In the genomic region with DNA sequence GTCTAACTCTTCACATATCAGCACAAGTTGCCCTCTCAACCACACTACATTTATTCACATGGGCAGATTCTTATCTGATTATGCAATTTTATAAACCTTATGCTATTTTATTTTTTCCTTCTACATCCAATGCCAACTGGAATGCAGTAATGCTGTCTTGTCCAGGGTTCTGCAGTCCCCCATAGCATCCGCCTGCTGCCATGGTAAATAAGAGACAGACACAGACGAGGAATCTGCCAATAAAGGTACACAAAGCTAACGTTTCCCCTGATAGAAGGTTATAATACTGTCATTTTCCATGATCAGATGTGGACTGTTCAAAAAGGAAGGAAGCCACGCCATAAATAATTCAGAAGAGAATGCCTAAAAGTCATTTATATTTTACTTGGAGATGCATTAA, we compare ENCODE assay signal across 21 mouse cellular contexts.
"Had no signal": no experiment of that assay in that cellular context is flagged by ENCODE, and none has a peak within 500 bp of the region (broad histone marks: within the 10 kb centered on the region; RNA-seq: fewer than 3 reads in every experiment).

No protein-coding gene starts in this region.

- H3K36me3 ChIP-seq: limb, embryonic 10.5 days; limb, embryonic 13.5 days; liver, embryonic 12.5 days; liver, embryonic 15.5 days; lung, embryonic 15.5 days; neural tube, embryonic 12.5 days had no signal

- H3K9ac ChIP-seq: limb, embryonic 13.5 days; liver, embryonic 12.5 days; liver, embryonic 15.5 days; lung, embryonic 15.5 days; neural tube, embryonic 12.5 days had no signal

- H3K4me2 ChIP-seq: limb, embryonic 13.5 days; liver, embryonic 12.5 days; liver, embryonic 15.5 days; lung, embryonic 15.5 days; neural tube, embryonic 12.5 days had no signal

- ATAC-seq: intestine, postnatal 0 days; liver, embryonic 12.5 days had no signal

- H3K27ac ChIP-seq: kidney, postnatal 0 days; layer of hippocampus, adult 2 months; limb, embryonic 10.5 days; limb, embryonic 13.5 days; liver, embryonic 12.5 days; liver, embryonic 15.5 days; lung, embryonic 15.5 days; neural tube, embryonic 12.5 days; stomach, postnatal 0 days had no signal

- H3K9me3 ChIP-seq: limb, embryonic 10.5 days; limb, embryonic 13.5 days; liver, embryonic 12.5 days; liver, embryonic 15.5 days; lung, embryonic 15.5 days; megakaryocyte, embryonic 14.5 days; neural tube, embryonic 12.5 days had no signal

- H3K4me3 ChIP-seq: layer of hippocampus, adult 2 months; limb, embryonic 10.5 days; limb, embryonic 13.5 days; liver, embryonic 12.5 days; liver, embryonic 15.5 days; lung, embryonic 15.5 days; megakaryocyte, embryonic 14.5 days; neural tube, embryonic 12.5 days had no signal

- DNase-seq: kidney, adult 2 months; kidney, postnatal 25 days; layer of hippocampus, adult 9-11 months; liver; lung, adult 18-20 months; lung, postnatal 10 days; lung, postnatal 36 days; thymus, adult 2 months; thymus, postnatal 14 days; thymus, postnatal 4 days had no signal

- H3K27me3 ChIP-seq: limb, embryonic 13.5 days; liver, embryonic 12.5 days; liver, embryonic 15.5 days; lung, embryonic 15.5 days; megakaryocyte, embryonic 14.5 days; neural tube, embryonic 12.5 days had no signal

- H3K4me1 ChIP-seq: limb, embryonic 10.5 days; limb, embryonic 13.5 days; liver, embryonic 12.5 days; liver, embryonic 15.5 days; lung, embryonic 15.5 days; megakaryocyte, embryonic 14.5 days; neural tube, embryonic 12.5 days had no signal
